Mouse (Mus musculus) CD8-positive naive resting alpha-beta T cell, adult 2 months (primary cell): ENCODE results near the gene Efemp2.

Source experiments
- DNase-seq, 2 experiments: peaks; one replicate each; pipeline ENCODE4 v3.0.0; 2022; ENCODE audit warnings: low read depth in 2 of 2, low spot score in 2 of 2

The Efemp2 gene

DNA sequence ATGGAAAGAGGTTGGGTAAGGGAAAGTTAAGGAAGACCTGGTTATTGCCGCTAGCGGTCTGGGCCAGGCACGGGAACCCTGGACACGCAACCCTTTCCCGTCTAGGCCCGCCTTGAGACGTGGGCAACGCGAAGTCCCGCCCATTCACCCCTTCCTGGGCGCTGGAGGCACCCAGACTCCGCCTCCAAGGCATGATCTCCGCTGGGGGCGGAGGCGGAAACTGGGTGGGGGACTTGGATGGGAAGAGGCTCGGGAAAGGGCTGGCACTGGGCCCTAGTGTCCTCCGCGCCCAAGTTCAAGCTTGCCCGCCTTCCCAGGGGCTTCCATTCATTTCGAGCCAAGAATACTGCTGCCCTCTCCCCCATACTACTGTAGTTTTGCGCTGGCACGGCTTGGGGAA is at the start of gene Efemp2:
TSS of gene Efemp2 (plus strand) at position 235 of the 400 bp plus-strand sequence.
- peak in 1 of 2 experiments; percentile 20 for DNase-seq

DNA sequence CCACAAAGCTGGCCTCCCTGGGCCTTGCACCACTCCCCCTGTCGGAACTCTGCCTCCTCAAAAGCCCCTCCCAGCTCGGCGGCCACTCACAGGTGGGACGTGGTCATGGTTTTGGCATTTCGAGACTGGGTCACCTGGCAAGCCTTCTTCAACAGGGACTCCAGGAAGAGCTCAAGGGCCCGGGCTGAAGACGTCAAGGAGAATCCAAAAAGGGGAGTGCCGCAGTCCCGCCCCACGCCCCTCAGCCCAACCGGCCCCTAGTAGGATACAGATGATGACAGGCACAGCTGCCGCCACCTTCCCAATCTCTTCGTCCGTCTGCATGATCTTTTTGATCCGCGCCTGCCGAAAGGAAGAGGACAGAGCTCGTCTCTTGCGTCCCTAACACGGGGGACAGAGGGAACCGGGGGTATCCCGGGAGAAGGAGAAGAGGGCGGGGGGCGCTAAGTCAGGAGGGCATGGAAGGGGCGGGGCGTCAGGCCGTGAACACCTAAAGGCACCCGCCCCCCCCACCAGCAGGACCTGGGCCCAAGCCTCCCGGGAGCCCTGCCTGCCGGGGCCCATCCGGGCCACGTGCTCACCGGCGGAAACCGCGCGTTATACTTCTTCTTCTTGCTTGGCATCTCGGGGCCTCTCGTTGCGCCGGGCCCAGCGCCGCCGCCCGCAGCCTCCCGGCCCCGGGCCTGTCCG is 49.5 kb upstream of the Efemp2 start:
- peak; percentile 49 to 51 for DNase-seq

DNA sequence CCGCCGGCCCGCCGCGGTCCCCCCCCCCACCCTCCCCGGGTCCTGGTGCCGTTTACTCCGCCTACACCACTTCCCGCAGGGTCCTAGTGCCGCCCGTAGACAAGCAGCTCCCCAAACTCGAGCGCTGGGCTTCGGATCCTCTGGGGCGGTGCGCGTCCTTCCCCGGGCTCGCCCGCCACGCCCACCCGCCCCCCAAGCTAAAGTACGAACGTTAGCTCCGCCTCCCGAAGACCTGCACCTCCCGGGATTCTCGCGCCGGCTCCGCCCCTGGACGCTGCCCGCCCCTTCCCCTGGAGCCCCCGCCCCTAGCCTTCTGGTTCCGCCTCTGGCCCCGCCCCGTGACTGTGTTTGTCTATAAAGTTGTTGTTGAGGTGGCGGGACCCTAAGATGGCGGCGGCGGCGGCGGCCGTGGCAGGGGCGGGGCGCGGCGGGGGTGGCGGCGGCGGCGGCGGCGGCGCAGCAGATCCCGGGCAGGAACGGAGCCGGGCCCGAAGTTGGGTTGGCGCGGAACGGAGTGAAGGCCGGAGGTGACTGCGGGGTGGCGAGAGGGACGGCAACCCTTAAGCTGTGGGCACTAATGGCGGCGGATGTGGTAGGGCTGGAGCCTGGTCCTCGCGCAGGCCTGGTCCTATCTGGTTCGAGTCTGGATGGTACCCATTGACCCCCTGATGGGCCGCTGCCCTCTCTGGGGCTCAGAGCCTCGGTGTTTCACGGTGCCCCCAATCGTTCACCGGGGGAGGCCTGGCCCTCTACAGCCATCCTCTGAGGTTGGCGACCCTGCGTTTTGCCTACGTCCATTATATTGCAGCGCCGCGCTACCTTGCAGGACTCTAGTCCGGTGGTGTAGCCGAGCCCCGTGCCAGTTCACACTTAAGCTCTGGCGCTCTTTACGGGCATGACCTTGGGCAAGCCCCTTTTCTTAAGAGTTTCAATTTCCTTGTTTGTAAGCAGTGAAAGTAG is 48.7 kb upstream of the Efemp2 start, which contains the start of the genes Drap1 and AI837181:
TSS of gene Drap1 (minus strand) at position 198 of the 960 bp plus-strand sequence.
TSS of gene AI837181 (plus strand) at position 363 of the 960 bp plus-strand sequence.
- peak; percentile 90 to 92 for DNase-seq

GRCm38 (mm10) chr19:5425906-5426565 is 47.7 kb upstream of the Efemp2 start:
- no peak for DNase-seq

GRCm38 (mm10) chr19:5426640-5427290 is 47.0 kb upstream of the Efemp2 start:
- no peak for DNase-seq

DNA sequence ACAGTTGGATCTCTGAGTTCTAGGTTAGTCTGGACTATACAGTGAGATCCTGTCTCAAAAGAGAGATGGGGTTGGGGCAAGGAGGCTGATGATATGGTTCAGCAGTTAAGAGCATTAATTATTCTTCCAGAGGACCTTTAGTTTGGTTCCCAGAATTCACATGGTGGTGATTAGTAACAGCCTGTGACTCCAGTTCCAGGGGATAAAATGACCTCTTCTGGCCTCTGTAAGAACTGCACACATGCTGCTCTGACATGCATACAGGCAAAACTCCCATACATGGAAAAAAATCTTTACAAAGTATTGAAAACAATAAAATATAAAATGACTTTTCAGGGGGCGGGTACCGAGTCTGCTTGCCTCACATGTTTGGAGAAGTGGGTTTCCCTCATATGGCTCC is 45.7 kb upstream of the Efemp2 start:
- DNase-seq = peak in 1 of 2 experiments; percentile 56

GRCm38 (mm10) chr19:5429219-5429618 is 44.5 kb upstream of the Efemp2 start:
- DNase-seq = no peak

GRCm38 (mm10) chr19:5429806-5430205 is 43.9 kb upstream of the Efemp2 start:
- DNase-seq = no peak

- DNase-seq = no peak
Observed at GRCm38 (mm10) chr19:5430408-5430807, 43.3 kb upstream of the Efemp2 start.

DNA sequence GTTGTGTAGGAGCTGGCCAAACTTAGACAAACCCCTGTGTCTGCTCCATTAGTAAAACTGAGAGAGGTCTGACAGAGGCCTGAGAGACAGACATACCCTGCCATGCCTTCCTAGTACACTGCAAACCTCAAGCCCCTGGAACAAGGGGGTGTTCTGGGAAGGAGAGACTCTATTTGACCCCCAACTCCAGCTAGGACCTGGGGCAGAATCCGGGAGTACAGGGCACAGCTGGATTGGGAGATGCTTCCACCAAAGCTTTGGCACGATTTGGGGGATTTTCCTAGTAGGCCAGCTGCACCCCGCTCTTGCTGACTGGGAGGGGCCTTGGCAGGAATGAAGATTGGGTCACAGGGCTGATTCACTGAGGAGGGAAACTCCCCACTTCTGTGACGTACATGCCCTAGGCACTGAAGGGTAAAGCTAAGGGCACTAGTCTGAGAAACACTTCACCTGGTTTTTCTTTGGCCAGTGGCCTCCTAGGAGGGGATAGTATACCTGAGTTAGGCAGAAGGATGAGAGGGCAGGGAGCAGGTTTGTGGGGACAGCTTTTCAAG is 41.8 kb upstream of the Efemp2 start:
- DNase-seq = no peak

- DNase-seq = peak; percentile 33 to 56
Observed at GRCm38 (mm10) chr19:5432992-5433852, 40.5 kb upstream of the Efemp2 start.

- no peak for DNase-seq
Observed at GRCm38 (mm10) chr19:5433951-5434350, 39.8 kb upstream of the Efemp2 start.

- no peak for DNase-seq
Observed at GRCm38 (mm10) chr19:5444371-5444908, 29.3 kb upstream of the Efemp2 start.

DNA sequence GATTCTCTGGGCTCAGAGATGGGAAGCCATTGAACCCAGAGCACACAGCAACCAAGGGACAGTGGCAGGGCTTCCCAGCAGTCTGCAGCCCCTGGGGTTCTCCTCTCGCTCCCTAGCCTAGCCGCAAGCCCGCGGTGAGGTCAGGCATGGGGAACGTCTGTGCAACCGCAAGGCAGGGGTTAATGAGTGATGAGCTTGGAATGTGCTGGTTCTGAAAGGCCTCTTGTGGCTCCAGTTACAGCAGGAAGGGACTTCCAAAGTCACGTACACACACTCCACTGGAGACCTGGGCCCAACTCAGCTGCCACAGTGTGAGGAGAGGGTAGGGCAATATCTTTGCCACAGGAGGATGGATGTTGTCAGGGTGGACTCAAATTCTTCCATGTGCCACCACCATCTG is 28.8 kb upstream of the Efemp2 start:
- DNase-seq = no peak

GRCm38 (mm10) chr19:5445747-5446146 is 28.0 kb upstream of the Efemp2 start:
- DNase-seq = no peak

DNA sequence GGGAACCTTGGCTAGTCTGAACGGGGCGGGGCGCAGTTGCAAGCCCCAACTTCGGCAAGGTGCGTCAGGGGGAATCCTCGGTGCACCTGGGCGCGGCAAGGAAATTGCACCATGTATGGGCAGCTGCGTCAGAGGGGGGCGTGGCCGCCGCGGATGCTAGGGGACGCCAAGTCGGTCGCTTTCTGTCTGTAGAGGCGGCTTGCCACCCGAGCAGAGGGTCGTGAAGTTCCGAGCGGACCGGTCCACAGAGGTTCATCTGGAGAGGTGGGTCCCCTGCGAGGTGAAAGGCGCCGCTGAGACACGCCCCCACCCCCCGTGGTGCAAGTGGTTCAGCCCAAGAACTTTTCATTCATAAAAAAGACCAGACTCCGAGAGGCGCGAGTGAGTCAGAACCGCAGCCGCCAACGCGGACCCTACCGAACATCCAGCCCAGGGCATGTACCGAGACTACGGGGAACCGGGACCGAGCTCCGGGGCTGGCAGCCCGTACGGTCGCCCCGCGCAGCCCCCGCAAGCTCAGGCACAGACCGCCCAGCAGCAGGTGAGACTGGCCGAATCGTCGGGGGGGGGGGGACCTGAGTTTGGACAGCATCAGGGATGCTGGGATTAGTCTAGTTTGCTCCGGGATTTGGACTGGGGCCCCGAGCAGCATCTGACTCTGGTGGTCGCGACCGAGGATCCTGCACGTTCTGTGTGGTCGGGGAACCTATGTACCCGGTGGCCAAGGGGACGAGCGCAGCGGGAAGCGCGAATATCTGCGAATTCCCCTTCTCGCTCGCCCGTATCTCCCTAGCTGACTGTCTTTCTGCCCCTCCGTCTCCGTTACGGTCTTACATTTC is 26.0 kb upstream of the Efemp2 start, which contains the start of gene Fosl1:
TSS of gene Fosl1 (plus strand) at position 33 of the 839 bp plus-strand sequence.
- DNase-seq = peak; percentile 68 to 82

DNA sequence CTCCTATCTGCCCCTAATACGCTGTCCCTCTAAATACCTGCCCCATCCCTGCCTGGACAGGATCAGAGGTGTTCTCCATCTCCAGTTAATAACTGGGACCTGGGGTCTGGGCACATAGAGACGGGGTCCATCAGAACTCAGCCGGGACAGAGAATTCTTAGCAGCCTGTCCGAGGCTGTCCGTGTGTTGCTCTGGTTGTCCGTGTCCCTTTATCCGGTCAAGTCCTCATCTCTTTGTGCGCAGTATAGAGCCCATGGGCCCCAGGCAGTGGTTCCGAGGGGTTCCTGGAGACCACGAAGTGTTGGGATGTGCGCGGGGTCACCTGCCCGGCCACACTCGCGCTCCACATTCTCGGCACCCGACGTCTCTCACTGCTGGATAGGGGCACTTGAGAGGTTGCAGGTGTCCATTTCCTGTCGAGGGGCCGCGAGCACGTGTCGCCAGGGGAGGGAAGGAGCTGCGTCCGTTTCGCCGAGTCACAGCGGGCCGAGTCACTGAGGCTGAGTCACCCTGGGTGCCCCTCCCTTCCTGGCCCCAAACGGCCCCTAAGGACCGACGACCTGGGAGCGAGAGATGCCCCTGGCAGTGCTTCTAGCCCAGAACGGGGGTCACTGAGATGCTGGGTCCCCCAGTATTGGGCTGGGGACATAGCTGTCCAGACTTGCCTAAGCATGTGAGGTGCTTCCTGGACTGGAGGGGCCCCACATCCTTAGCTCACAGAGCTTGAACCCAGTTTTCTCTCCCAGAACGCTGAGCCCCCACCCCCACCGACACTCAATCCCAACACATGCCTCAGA is 25.2 kb upstream of the Efemp2 start:
- DNase-seq = no peak

GRCm38 (mm10) chr19:5449673-5450072 is 24.1 kb upstream of the Efemp2 start:
- no peak for DNase-seq
